Mouse (Mus musculus): ENCODE measurements around the gene Tatdn2. TPM values are rescaled to one million over a fixed set of nuclear protein-coding genes. Genes with fewer than 3 reads are reported as not detected.

Tatdn2 gene
- polyA plus RNA-seq (2014; fragmentation: Nextera tagmentation; extraction: Ambion mirVana): 0.98 and 1.4 TPM in 2 replicates

DNA sequence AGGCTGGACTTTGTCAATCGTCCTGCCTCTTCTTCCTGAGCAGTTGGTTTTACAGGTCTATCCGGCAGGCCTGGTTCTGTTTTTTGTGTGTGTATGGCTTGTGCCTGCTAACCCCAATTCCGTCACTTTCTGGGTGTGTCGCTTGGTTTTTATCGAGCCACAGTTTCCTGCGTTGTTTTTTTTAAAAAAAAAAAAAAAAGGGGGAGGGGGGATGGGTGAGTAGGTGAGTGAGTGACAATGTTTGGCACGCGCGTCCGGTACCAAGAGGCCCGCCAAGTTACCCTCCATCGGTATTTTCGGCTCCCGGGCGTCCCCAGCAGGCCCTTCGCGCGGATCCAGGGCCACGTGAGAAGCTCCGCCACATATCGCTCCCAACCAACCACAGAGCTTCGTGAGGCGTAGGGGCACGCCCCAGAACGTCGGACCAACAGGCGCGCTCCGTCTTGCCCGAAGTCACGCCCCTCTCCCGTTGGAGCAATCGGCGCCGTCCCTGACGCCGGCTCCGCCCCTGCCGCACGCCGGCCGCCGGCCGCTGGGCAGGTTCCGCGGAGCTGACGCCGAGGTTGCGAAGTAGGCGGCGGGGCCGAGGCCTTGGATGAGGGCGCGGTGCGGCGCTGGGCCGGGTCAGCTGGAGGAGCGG, at the start of gene Tatdn2:
Gene Tatdn2 (plus strand): TSS at position 469 of the 640 bp plus-strand sequence.
- Histone ChIP-seq H3K4me3 (ENCODE audit: low read depth, low read length) (peak within 1 kb of the TSS; percentile 94), H3K27me3 (replicated peaks; ENCODE audit: control insufficient read depth, insufficient read depth, low read length) (no peaks in the 10 kb centered on the region), H3K36me3 (ENCODE audit: control insufficient read depth, insufficient read depth, low read length) (peaks cover 28% of the 10 kb centered on the region), H3K27ac (ENCODE audit: low read depth) (peak within 1 kb of the TSS; percentile 82), H3K9me3 (ENCODE audit: control insufficient read depth, low read length) (no peaks in the 10 kb centered on the region), H3K9ac (ENCODE audit: low read length) (peak within 1 kb of the TSS; percentile 81), H3K4me2 (ENCODE audit: low read length) (peak within 1 kb of the TSS; percentile 82), H3K4me1 (replicated peaks; ENCODE audit: control insufficient read depth, insufficient read depth, low read length) (peaks cover 13% of the 10 kb centered on the region)
- ATAC-seq (replicated peaks; ENCODE audit: low FRiP score, low TSS enrichment, low read depth) (peak; percentile 97), DNase-seq (ENCODE audit: low spot score) (peak; percentile 91)
- WGBS: under 1% methylated on average over 53 of the region's 58 CpGs

DNA sequence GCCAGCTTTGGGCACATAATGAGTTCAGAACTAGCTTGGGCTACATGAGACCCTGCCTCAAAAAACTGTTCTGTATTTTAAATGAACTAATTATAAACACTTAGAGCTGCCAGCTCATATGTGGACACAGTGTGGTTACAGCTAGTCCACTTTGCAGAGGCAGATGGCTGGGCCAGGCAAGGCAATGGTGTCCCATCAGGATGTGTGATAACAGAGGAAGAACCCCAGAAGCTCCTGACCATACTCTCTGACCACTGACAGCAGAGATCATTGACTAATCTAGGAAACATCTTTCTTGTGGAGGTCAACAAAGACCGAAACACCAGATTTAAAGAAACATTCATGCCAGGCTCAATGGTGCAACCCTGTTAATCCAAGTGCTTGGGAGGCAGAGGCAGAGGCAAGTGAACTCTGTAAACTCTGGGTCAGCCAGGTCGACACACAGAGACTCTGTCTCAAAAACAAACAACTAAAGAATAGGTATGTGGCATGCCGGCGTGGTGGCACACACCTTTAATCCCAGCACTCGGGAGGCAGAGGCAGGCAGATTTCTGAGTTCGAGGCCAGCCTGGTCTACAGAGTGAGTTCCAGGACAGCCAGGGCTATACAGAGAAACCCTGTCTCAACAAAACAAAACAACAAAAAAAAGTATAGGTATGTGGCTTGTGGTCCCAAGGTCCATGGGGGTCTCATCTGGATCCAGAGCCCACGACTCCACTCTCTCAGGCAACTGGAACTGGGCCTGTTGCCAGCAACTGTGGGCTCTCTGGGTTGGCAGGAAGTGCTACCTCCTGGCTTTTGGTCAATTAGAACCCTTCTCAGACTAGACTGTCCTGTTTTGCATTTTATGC, 47.3 kb upstream of the Tatdn2 start:
- no peak overlapping the region for H3K27ac ChIP-seq (ENCODE audit: low read depth)
- no peak for ATAC-seq (replicated peaks; ENCODE audit: low FRiP score, low TSS enrichment, low read depth)

DNA sequence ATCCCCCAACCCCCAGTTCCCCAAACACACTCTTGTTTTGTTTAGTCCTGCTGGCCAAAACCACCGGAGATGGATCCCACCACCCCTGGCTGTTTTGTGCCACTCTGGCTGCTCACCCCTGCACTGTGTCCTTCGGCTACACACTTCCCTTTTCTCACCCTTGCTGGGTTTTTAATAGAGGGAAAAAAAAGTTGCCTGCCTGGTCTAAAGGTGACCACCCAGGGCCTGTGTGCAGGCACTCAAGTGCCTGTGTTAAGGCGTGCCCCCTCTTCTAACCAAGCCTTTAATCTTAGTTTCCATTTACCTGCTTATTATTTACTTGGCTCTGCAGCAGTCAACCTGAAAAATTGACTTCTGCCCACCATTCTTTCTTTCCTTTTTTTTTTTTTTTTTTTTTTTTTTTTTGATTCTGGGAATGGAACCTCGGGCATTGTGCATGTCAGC, 46.6 kb upstream of the Tatdn2 start:
- Histone ChIP-seq H3K27ac (ENCODE audit: low read depth) (no peak overlapping the region), H3K4me2 (ENCODE audit: low read length) (no peak overlapping the region), H3K9me3 (ENCODE audit: control insufficient read depth, low read length) (no peaks in the 10 kb centered on the region), H3K4me1 (replicated peaks; ENCODE audit: control insufficient read depth, insufficient read depth, low read length) (no peaks in the 10 kb centered on the region), H3K9ac (ENCODE audit: low read length) (no peak overlapping the region), H3K4me3 (ENCODE audit: low read depth, low read length) (no peak overlapping the region), H3K27me3 (replicated peaks; ENCODE audit: control insufficient read depth, insufficient read depth, low read length) (no peaks in the 10 kb centered on the region), H3K36me3 (ENCODE audit: control insufficient read depth, insufficient read depth, low read length) (no peaks in the 10 kb centered on the region)
- WGBS: 83% methylated on average over 4 of the region's 4 CpGs
- no peak for ATAC-seq (replicated peaks; ENCODE audit: low FRiP score, low TSS enrichment, low read depth)
- no peak for DNase-seq (ENCODE audit: low spot score)

More for the DNA sequence above, 47.3 kb upstream of the Tatdn2 start:
- Histone ChIP-seq H3K4me3 (ENCODE audit: low read depth, low read length) (no peak overlapping the region), H3K27me3 (replicated peaks; ENCODE audit: control insufficient read depth, insufficient read depth, low read length) (no peaks in the 10 kb centered on the region), H3K4me1 (replicated peaks; ENCODE audit: control insufficient read depth, insufficient read depth, low read length) (no peaks in the 10 kb centered on the region), H3K9ac (ENCODE audit: low read length) (no peak overlapping the region), H3K36me3 (ENCODE audit: control insufficient read depth, insufficient read depth, low read length) (no peaks in the 10 kb centered on the region), H3K9me3 (ENCODE audit: control insufficient read depth, low read length) (no peaks in the 10 kb centered on the region), H3K4me2 (ENCODE audit: low read length) (no peak overlapping the region)
- WGBS: 81% methylated on average over 7 of the region's 7 CpGs
- no peak for DNase-seq (ENCODE audit: low spot score)

DNA sequence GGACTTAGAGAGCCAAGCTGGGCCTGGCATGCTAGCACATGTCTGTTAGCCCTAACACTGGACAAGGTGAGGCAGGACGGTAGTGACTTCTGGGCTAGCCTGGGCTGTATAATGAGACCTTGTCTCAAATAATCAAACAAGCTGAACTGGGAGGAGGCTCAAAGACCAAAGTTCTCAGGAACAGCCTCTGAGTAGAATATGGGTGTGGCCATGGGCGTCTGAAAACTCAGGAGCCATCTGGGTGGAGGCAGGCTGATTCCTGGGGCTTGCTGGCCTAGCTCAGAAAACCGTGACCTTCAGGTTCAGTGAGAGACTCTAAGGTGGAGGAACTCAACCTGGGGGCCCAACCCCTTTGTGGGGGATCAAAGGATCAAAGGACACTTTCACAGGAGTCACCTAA, 45.2 kb upstream of the Tatdn2 start:
- ATAC-seq (replicated peaks; ENCODE audit: low FRiP score, low TSS enrichment, low read depth): 0 out of 2 replicates have a peak, but pooled peaks have one; percentile 51

DNA sequence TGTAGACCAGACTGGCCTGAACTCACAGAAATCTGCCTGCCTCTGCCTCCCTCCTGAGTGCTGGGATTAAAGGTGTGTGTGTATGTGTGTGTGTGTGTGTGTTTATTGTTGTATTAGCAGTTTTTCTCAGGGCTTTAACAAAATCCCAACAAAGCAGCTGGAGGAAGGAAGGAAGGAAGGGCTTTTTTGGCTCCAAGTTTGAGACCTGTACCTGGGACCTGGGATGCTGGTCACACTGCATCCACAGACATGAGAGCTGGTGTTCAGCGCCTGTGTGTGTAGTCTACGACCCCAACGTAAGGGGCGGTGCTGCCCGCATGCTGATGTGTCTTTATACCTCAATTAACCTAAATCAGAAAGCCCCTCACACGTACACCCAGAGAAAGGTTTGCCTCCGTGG, 43.3 kb upstream of the Tatdn2 start:
- Histone ChIP-seq H3K4me2 (ENCODE audit: low read length) (no peak overlapping the region), H3K27ac (ENCODE audit: low read depth) (no peak overlapping the region), H3K9me3 (ENCODE audit: control insufficient read depth, low read length) (no peaks in the 10 kb centered on the region), H3K9ac (ENCODE audit: low read length) (no peak overlapping the region), H3K27me3 (replicated peaks; ENCODE audit: control insufficient read depth, insufficient read depth, low read length) (no peaks in the 10 kb centered on the region), H3K36me3 (ENCODE audit: control insufficient read depth, insufficient read depth, low read length) (no peaks in the 10 kb centered on the region), H3K4me3 (ENCODE audit: low read depth, low read length) (no peak overlapping the region), H3K4me1 (replicated peaks; ENCODE audit: control insufficient read depth, insufficient read depth, low read length) (no peaks in the 10 kb centered on the region)
- DNase-seq (ENCODE audit: low spot score): no peak
- no peak for ATAC-seq (replicated peaks; ENCODE audit: low FRiP score, low TSS enrichment, low read depth)
- 93% methylated on average over 7 of the region's 7 CpGs for WGBS

More for the DNA sequence above, 45.2 kb upstream of the Tatdn2 start:
- Histone ChIP-seq H3K27me3 (replicated peaks; ENCODE audit: control insufficient read depth, insufficient read depth, low read length) (no peaks in the 10 kb centered on the region), H3K4me3 (ENCODE audit: low read depth, low read length) (no peak overlapping the region), H3K4me1 (replicated peaks; ENCODE audit: control insufficient read depth, insufficient read depth, low read length) (no peaks in the 10 kb centered on the region), H3K27ac (ENCODE audit: low read depth) (no peak overlapping the region), H3K36me3 (ENCODE audit: control insufficient read depth, insufficient read depth, low read length) (no peaks in the 10 kb centered on the region), H3K9me3 (ENCODE audit: control insufficient read depth, low read length) (no peaks in the 10 kb centered on the region), H3K9ac (ENCODE audit: low read length) (no peak overlapping the region), H3K4me2 (ENCODE audit: low read length) (no peak overlapping the region)
- 60% methylated on average over 3 of the region's 3 CpGs for WGBS
- DNase-seq (ENCODE audit: low spot score): no peak

DNA sequence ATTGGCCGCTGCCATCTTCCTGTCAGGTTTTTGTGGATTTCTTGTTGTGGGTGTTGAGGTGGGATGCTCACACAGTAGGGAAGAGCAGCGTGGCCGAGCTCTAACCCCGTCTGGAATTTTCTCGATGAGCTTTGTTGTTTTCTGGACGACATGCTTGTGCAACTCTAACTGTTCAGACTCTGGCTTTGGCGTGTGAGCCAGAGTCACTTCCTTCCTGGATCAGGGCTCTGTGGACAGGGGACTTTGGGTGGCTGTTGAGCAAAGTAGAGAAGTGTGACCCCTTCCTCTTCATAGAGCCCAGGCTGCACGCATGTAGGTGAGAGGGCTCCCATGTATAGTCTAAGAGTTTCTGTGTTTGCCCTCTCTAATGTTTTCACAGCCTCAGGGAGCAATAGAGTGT, 42.7 kb upstream of the Tatdn2 start:
- ATAC-seq (replicated peaks; ENCODE audit: low FRiP score, low TSS enrichment, low read depth) (no peak), DNase-seq (ENCODE audit: low spot score) (no peak)
- no peak overlapping the region for H3K9ac ChIP-seq (ENCODE audit: low read length)
- no peak overlapping the region for H3K27ac ChIP-seq (ENCODE audit: low read depth)
- no peaks in the 10 kb centered on the region for H3K4me1 ChIP-seq (replicated peaks; ENCODE audit: control insufficient read depth, insufficient read depth, low read length)
- WGBS: 84% methylated on average over 8 of the region's 8 CpGs
- H3K36me3 ChIP-seq (ENCODE audit: control insufficient read depth, insufficient read depth, low read length): no peaks in the 10 kb centered on the region
- H3K4me2 ChIP-seq (ENCODE audit: low read length): no peak overlapping the region
- no peaks in the 10 kb centered on the region for H3K9me3 ChIP-seq (ENCODE audit: control insufficient read depth, low read length)
- H3K4me3 ChIP-seq (ENCODE audit: low read depth, low read length): no peak overlapping the region
- H3K27me3 ChIP-seq (replicated peaks; ENCODE audit: control insufficient read depth, insufficient read depth, low read length): no peaks in the 10 kb centered on the region

DNA sequence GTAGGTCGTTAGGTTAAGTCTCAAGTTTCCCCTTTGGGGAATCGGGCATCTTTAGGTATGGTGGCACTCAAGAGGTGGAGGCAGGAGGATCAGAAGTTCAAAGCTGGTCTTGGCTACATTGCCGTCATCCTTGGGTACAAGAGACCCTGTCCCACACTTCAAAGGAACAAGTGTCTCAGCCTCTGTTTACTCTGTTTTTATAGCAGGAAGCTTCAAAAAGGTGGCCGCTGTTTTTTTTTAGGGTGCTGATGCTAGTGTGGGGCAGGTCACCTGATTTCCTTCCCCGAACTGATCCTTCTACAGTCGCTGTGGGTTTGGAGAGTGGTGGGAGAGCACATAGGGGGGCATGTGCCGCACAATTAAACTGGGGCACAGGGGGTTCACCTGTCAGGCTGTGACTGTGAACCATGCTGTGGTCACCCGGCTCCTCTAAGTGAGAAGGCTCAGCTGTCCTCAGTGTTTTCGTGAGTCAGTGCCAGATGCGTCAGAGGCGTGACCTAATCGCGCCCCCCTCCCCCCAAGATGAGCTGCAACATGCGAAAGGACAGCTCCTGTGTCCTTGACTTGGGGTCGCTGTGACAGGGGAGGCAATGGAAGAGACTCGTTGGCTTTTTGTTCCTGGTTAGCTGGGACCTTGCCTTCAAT, 42.0 kb upstream of the Tatdn2 start:
- no peak overlapping the region for H3K9ac ChIP-seq (ENCODE audit: low read length)
- DNase-seq (ENCODE audit: low spot score): no peak
- no peak for ATAC-seq (replicated peaks; ENCODE audit: low FRiP score, low TSS enrichment, low read depth)
- no peak overlapping the region for H3K27ac ChIP-seq (ENCODE audit: low read depth)
- no peaks in the 10 kb centered on the region for H3K9me3 ChIP-seq (ENCODE audit: control insufficient read depth, low read length)
- H3K4me3 ChIP-seq (ENCODE audit: low read depth, low read length): no peak overlapping the region
- no peaks in the 10 kb centered on the region for H3K27me3 ChIP-seq (replicated peaks; ENCODE audit: control insufficient read depth, insufficient read depth, low read length)
- no peaks in the 10 kb centered on the region for H3K4me1 ChIP-seq (replicated peaks; ENCODE audit: control insufficient read depth, insufficient read depth, low read length)
- no peaks in the 10 kb centered on the region for H3K36me3 ChIP-seq (ENCODE audit: control insufficient read depth, insufficient read depth, low read length)
- H3K4me2 ChIP-seq (ENCODE audit: low read length): no peak overlapping the region
- whole genome bisulfite sequencing: 56% methylated on average over 16 of the region's 16 CpGs

DNA sequence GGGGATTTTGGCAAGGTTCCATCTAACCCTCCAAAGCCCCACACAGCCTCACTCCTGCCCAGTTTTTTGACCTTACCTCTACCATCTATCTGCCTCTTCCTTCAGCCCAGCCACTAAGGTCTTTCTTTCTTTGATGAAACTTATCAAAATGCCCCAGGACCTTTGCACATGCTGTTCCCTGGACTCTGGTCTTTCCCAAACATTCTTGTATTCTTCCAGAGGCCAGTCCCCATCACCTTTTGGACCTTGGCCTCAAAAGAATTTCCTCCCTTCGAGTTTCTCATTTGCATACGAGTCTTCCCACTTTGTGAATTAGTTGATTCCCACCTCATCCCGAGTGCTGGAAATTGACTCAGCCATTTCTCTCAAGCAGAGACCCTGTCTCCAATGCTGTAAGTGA, 41.4 kb upstream of the Tatdn2 start:
- H3K9me3 ChIP-seq (ENCODE audit: control insufficient read depth, low read length): no peaks in the 10 kb centered on the region
- DNase-seq (ENCODE audit: low spot score) (no peak), ATAC-seq (replicated peaks; ENCODE audit: low FRiP score, low TSS enrichment, low read depth) (no peak)
- no peaks in the 10 kb centered on the region for H3K27me3 ChIP-seq (replicated peaks; ENCODE audit: control insufficient read depth, insufficient read depth, low read length)
- no peak overlapping the region for H3K9ac ChIP-seq (ENCODE audit: low read length)
- 0 out of 2 replicates have a peak, but pooled peaks cover 3% of the 10 kb centered on the region for H3K4me1 ChIP-seq (replicated peaks; ENCODE audit: control insufficient read depth, insufficient read depth, low read length)
- no peak overlapping the region for H3K4me2 ChIP-seq (ENCODE audit: low read length)
- no peak overlapping the region for H3K27ac ChIP-seq (ENCODE audit: low read depth)
- no peak overlapping the region for H3K4me3 ChIP-seq (ENCODE audit: low read depth, low read length)
- 93% methylated on average over 3 of the region's 3 CpGs for WGBS
- no peaks in the 10 kb centered on the region for H3K36me3 ChIP-seq (ENCODE audit: control insufficient read depth, insufficient read depth, low read length)

Measured in intestine, embryonic 14.5 days (tissue).